Mouse (Mus musculus): ENCODE results near the gene Olfr1233. TPM values are rescaled to one million over a fixed set of nuclear protein-coding genes. Genes with fewer than 3 reads are reported as not detected.

Olfr1233 gene
- not detected in 2 replicates for polyA plus RNA-seq (2021; fragmentation: Nextera tagmentation)
- long read RNA-seq, experiment 1: 0 reads
- long read RNA-seq, experiment 2: 0 reads

GRCm38 (mm10) chr2:89342298-89342697 lies at the start of gene Olfr1233:
Olfr1233 (minus strand) TSS chr2:89342398.

GRCm38 (mm10) chr2:89364765-89365164 lies 22.6 kb upstream of the Olfr1233 start, which contains the start of gene Olfr1234:
Olfr1234 (minus strand) TSS chr2:89364865.

GRCm38 (mm10) chr2:89329575-89329974 lies 12.6 kb downstream of the Olfr1233 start, which contains the start of gene Olfr1232:
Olfr1232 (minus strand) TSS chr2:89329675.

GRCm38 (mm10) chr2:89306974-89307373 lies 35.2 kb downstream of the Olfr1233 start, which contains the start of gene Olfr1231:
Olfr1231 (minus strand) TSS chr2:89307074.

GRCm38 (mm10) chr2:89297168-89297567 lies 45.0 kb downstream of the Olfr1233 start, which contains the start of gene Olfr1230:
Olfr1230 (minus strand) TSS chr2:89297268.

GRCm38 (mm10) chr2:89287914-89288313 lies 54.3 kb downstream of the Olfr1233 start, which contains the start of gene Olfr1229:
Olfr1229 (minus strand) TSS chr2:89288014.

Other genes starting within 250 kb of the Olfr1233 start
- not detected in 2 replicates for gene Olfr1220, start 235.6 kb downstream of the Olfr1233 start, polyA plus RNA-seq (2021; fragmentation: Nextera tagmentation)
- gene Olfr1221, start 225.1 kb downstream of the Olfr1233 start, polyA plus RNA-seq (2021; fragmentation: Nextera tagmentation): not detected in 2 replicates
- gene Olfr1222, start 209.3 kb downstream of the Olfr1233 start, polyA plus RNA-seq (2021; fragmentation: Nextera tagmentation): not detected in 2 replicates
- not detected in 2 replicates for gene Olfr1223, start 190.8 kb downstream of the Olfr1233 start, polyA plus RNA-seq (2021; fragmentation: Nextera tagmentation)
- not detected in 2 replicates for gene Olfr1224-ps1, start 178.3 kb downstream of the Olfr1233 start, polyA plus RNA-seq (2021; fragmentation: Nextera tagmentation)
- not detected in 2 replicates for gene Olfr1225, start 167.7 kb downstream of the Olfr1233 start, polyA plus RNA-seq (2021; fragmentation: Nextera tagmentation)
- gene Olfr1226, start 142.3 kb downstream of the Olfr1233 start, polyA plus RNA-seq (2021; fragmentation: Nextera tagmentation): not detected in 2 replicates
- gene Olfr1228, start 88.3 kb downstream of the Olfr1233 start, polyA plus RNA-seq (2021; fragmentation: Nextera tagmentation): not detected in 2 replicates
- not detected in 2 replicates for gene Olfr1229, start 54.4 kb downstream of the Olfr1233 start, polyA plus RNA-seq (2021; fragmentation: Nextera tagmentation)
- gene Olfr1230, start 45.1 kb downstream of the Olfr1233 start, polyA plus RNA-seq (2021; fragmentation: Nextera tagmentation): not detected in 2 replicates
- not detected in 2 replicates for gene Olfr1231, start 35.3 kb downstream of the Olfr1233 start, polyA plus RNA-seq (2021; fragmentation: Nextera tagmentation)
- not detected in 2 replicates for gene Olfr1232, start 12.7 kb downstream of the Olfr1233 start, polyA plus RNA-seq (2021; fragmentation: Nextera tagmentation)
- not detected in 2 replicates for gene Olfr1234, start 22.5 kb upstream of the Olfr1233 start, polyA plus RNA-seq (2021; fragmentation: Nextera tagmentation)
- not detected in 2 replicates for gene Olfr1238, start 67.3 kb upstream of the Olfr1233 start, polyA plus RNA-seq (2021; fragmentation: Nextera tagmentation)
- not detected in 2 replicates for gene Olfr1239, start 78.0 kb upstream of the Olfr1233 start, polyA plus RNA-seq (2021; fragmentation: Nextera tagmentation)
- gene Olfr1240, start 100.6 kb upstream of the Olfr1233 start, polyA plus RNA-seq (2021; fragmentation: Nextera tagmentation): not detected in 2 replicates
- gene Olfr1241, start 144.7 kb upstream of the Olfr1233 start, polyA plus RNA-seq (2021; fragmentation: Nextera tagmentation): not detected in 2 replicates
- not detected in 2 replicates for gene Olfr1242, start 155.9 kb upstream of the Olfr1233 start, polyA plus RNA-seq (2021; fragmentation: Nextera tagmentation)
- gene Olfr1243, start 189.1 kb upstream of the Olfr1233 start, polyA plus RNA-seq (2021; fragmentation: Nextera tagmentation): not detected in 2 replicates
- gene Olfr1245, start 236.0 kb upstream of the Olfr1233 start, polyA plus RNA-seq (2021; fragmentation: Nextera tagmentation): not detected in 2 replicates

Measured in layer of hippocampus, adult 6 months (tissue).